Mouse (Mus musculus) stomach, embryonic 15.5 days (tissue): Measurements from ENCODE around the gene Slc4a10. TPM values are rescaled to one million over a fixed set of nuclear protein-coding genes. Genes with fewer than 3 reads are reported as not detected.

Source experiments
- ATAC-seq: fragments of 200-750 bp; cut with Nextera tagmentation; 2 replicates; pipeline ENCODE4 v1.8.0; 2017; ENCODE audit warnings: low read depth, moderate number of reproducible peaks, moderate TSS enrichment; ENCODE audit not compliant: insufficient read depth, low FRiP score
- H3K27ac ChIP-seq: fragments of 300-500 bp; sonication (generic); 2 replicates; pipeline ENCODE4 v1.5.1; 2015; ENCODE audit warnings: mild to moderate bottlenecking, inconsistent platforms
- H3K27me3 ChIP-seq: fragments of 300-500 bp; sonication (generic); replicated peaks from 2 replicates; pipeline ENCODE4 v1.6.1; 2015; ENCODE audit warnings: inconsistent platforms
- H3K36me3 ChIP-seq: fragments of 300-500 bp; sonication (generic); 2 replicates; pipeline ENCODE4 v1.6.1; 2015; ENCODE audit warnings: inconsistent platforms
- H3K4me1 ChIP-seq: fragments of 300-500 bp; sonication (generic); 2 replicates; pipeline ENCODE4 v1.6.1; 2015; ENCODE audit warnings: inconsistent platforms
- H3K4me2 ChIP-seq: fragments of 300-500 bp; sonication (generic); 2 replicates; pipeline ENCODE4 v1.6.1; 2015; ENCODE audit warnings: mild to moderate bottlenecking, inconsistent platforms
- H3K4me3 ChIP-seq: fragments of 300-500 bp; sonication (generic); replicated peaks from 2 replicates; pipeline ENCODE4 v1.5.1; 2015; ENCODE audit warnings: inconsistent platforms
- H3K9ac ChIP-seq: fragments of 300-500 bp; sonication (generic); 2 replicates; pipeline ENCODE4 v1.6.1; 2015; ENCODE audit warnings: inconsistent platforms
- H3K9me3 ChIP-seq: fragments of 300-500 bp; sonication (generic); 2 replicates; pipeline ENCODE4 v1.6.1; 2016; ENCODE audit warnings: inconsistent platforms
- WGBS: fragments of 180-500 bp; shearing (Covaris S2); methylation state at CpG from one replicate; pipeline ENCODE4 v1.1.7; 2015; 5-methylcytosine and 5-hydroxymethylcytosine counted together
- polyA plus RNA-seq: library from polyadenylated mRNA; unstranded; fragments of >200 nt; fragmentation: Nextera tagmentation; extraction: Ambion mirVana; gene quantifications from 2 replicates; pipeline ENCODE4 v1.2.1, GENCODE M21; 2015

Slc4a10 gene
- polyA plus RNA-seq, 1 experiment from 2014 or later: 0.39 TPM

DNA sequence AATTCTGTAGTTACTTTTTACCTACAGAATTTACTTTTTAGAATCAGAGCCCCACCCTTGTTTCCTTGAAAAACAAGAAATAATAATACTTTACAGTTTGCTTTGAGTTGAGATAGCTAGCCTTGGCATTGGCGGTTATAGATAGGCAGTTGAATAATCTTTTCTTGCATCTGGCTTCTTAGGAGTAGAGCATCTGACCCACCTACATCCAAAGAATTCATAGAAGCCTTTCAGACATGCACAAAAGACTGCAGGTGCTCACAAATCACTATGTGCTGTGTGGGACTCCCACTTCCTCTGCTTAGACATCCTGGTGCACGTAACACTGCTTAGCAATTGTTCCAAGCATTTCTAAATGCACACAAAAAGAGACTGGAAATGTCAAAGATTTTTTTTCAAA is 238.8 kb downstream of the Slc4a10 start:
- Histone ChIP-seq H3K4me3 (no peak overlapping the region), H3K27ac (no peak overlapping the region), H3K9me3 (no peaks in the 10 kb centered on the region), H3K4me2 (no peak overlapping the region), H3K4me1 (no peaks in the 10 kb centered on the region), H3K27me3 (no peaks in the 10 kb centered on the region), H3K9ac (no peak overlapping the region), H3K36me3 (no peaks in the 10 kb centered on the region)
- WGBS: 71% methylated on average over 2 of the region's 2 CpGs
- no peak for ATAC-seq

DNA sequence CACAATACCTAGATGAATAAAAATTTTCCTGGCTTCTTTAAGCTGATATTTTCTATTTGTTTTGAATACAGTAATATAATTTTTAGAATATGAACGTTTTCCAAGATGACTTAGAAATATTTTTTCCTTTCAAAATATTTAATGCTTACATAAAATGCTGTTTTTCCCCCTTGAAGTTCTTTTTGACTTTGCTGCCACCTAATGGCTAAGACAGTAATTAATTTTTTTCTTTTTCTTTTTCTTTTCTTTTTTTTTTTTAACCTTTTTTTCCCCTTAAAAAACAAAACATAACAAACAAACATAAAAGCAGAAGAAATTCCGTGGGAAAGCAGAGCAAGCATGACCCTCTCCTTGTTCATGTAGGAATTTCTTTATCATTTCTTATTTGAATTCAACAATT is 239.6 kb downstream of the Slc4a10 start:
- Histone ChIP-seq H3K9ac (no peak overlapping the region), H3K4me1 (no peaks in the 10 kb centered on the region), H3K9me3 (no peaks in the 10 kb centered on the region), H3K4me2 (no peak overlapping the region), H3K36me3 (no peaks in the 10 kb centered on the region), H3K4me3 (no peak overlapping the region), H3K27me3 (no peaks in the 10 kb centered on the region), H3K27ac (no peak overlapping the region)
- ATAC-seq: no peak
- WGBS: 0% methylated on average over 2 of the region's 2 CpGs

DNA sequence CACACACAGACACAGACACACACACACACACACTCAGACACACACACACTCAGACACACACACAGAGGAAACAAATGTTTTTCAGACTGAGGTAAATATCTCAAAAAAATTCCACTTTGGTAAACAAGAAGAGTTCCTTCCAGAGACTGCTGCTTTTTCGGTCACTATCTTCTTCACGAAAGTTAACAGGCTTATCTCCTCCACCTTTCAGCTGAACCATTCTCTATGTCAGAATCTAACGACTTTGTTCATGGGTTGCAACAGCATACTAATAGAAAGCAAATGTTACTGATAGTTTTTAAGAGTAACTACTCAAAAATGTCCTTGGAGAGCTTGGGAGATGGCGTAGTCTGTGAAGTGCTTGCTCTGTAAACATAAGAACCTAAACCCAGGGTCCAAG is 241.3 kb downstream of the Slc4a10 start:
- no peak overlapping the region for H3K4me2 ChIP-seq
- no peak overlapping the region for H3K27ac ChIP-seq
- no peak for ATAC-seq
- no peaks in the 10 kb centered on the region for H3K4me1 ChIP-seq
- H3K9ac ChIP-seq: no peak overlapping the region
- H3K9me3 ChIP-seq: no peaks in the 10 kb centered on the region
- H3K4me3 ChIP-seq: no peak overlapping the region
- WGBS: 58% methylated on average over 4 of the region's 4 CpGs
- no peaks in the 10 kb centered on the region for H3K27me3 ChIP-seq
- H3K36me3 ChIP-seq: no peaks in the 10 kb centered on the region

DNA sequence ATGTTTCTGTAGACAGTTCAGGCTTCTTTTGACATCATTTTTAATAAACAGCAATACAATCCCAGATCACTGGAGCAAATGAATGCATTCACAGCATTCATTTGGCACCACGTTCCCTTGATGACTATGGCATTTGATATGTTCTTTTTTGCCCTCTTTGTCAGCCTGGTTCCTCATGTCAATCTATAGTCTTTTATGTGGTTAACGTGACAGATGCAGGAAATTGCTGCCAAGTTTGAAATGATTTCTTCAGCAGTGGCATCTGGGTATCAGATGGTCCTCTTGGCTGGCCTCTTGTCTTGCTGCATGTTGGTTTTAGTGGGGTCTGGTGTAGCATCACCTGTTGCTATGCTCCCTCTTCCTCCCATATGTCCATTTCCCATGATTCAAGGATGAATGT is 247.6 kb downstream of the Slc4a10 start:
- Histone ChIP-seq H3K27me3 (no peaks in the 10 kb centered on the region), H3K36me3 (no peaks in the 10 kb centered on the region), H3K4me2 (no peak overlapping the region), H3K4me1 (no peaks in the 10 kb centered on the region), H3K9me3 (no peaks in the 10 kb centered on the region), H3K27ac (no peak overlapping the region), H3K9ac (no peak overlapping the region), H3K4me3 (no peak overlapping the region)
- 54% methylated on average over 2 of the region's 2 CpGs for WGBS
- ATAC-seq: no peak

DNA sequence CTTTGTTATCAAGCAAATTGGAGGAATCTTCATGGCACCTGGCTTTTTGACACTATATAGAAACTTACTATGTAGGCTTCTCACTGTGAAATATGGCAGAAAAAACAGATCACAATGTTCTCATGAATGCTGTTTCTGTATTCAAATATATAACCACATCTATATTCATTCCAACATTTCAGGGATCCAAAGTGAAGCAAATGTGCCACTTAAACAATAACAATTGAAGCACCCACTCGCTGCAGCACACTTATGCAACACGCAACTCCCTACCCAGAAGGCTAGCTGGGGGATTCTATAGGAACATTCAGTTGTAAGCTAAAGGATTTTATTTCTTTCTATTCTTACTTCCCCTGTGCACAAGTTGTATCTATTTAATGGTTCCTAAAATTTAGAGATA is 255.5 kb downstream of the Slc4a10 start:
- 93% methylated on average over 2 of the region's 2 CpGs for WGBS
- ATAC-seq: no peak

DNA sequence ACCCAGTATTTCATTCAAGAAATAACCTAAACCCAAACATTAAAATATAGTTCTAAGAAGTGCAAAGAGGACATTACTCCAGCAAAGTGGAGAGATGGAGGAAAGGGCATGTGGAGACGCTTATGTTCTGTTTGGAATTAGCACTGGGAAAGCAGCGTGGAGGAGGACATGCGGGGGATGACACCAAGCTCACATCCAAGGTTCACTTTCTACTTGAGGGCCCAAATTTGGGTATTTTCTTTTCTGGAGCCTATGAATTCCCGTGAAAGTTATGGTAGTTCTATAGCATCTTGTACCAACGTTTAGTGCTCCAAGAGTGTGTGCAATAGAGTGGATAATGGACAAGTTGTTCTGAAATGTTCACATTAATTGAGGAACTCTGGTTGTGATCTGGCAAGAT is 260.7 kb downstream of the Slc4a10 start:
- H3K4me3 ChIP-seq: no peak overlapping the region
- H3K4me2 ChIP-seq: no peak overlapping the region
- no peaks in the 10 kb centered on the region for H3K27me3 ChIP-seq
- no peaks in the 10 kb centered on the region for H3K9me3 ChIP-seq
- WGBS: 81% methylated on average over 5 of the region's 5 CpGs
- H3K27ac ChIP-seq: no peak overlapping the region
- H3K9ac ChIP-seq: no peak overlapping the region
- no peaks in the 10 kb centered on the region for H3K4me1 ChIP-seq
- H3K36me3 ChIP-seq: no peaks in the 10 kb centered on the region
- ATAC-seq: no peak

More for the DNA sequence above, 255.5 kb downstream of the Slc4a10 start:
- Histone ChIP-seq H3K4me2 (no peak overlapping the region), H3K9me3 (no peaks in the 10 kb centered on the region), H3K27ac (no peak overlapping the region), H3K4me3 (no peak overlapping the region), H3K36me3 (no peaks in the 10 kb centered on the region), H3K4me1 (no peaks in the 10 kb centered on the region), H3K27me3 (no peaks in the 10 kb centered on the region), H3K9ac (no peak overlapping the region)

DNA sequence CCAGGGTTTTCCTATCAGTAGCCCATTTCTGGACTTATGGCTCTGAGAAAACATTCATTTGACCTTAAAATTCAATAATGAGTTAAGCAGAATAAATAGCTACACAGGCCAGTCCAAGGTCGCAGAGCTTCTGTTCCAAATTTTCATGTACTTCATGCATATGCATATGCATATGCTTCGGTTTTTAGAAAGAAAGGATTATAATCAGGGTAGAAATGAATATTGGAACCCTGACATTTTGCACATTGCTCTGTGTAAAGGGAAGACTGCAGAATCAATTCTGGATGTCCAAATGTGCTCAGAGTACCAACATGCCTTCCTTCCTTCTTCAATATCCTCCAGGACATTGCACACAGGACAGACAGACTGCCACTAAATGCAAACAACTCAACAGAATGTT is 261.2 kb downstream of the Slc4a10 start:
- Histone ChIP-seq H3K36me3 (no peaks in the 10 kb centered on the region), H3K9me3 (no peaks in the 10 kb centered on the region), H3K4me3 (no peak overlapping the region), H3K27me3 (no peaks in the 10 kb centered on the region), H3K9ac (no peak overlapping the region), H3K4me2 (no peak overlapping the region), H3K4me1 (no peaks in the 10 kb centered on the region), H3K27ac (no peak overlapping the region)
- ATAC-seq: no peak
- WGBS: 76% methylated on average over 2 of the region's 2 CpGs

DNA sequence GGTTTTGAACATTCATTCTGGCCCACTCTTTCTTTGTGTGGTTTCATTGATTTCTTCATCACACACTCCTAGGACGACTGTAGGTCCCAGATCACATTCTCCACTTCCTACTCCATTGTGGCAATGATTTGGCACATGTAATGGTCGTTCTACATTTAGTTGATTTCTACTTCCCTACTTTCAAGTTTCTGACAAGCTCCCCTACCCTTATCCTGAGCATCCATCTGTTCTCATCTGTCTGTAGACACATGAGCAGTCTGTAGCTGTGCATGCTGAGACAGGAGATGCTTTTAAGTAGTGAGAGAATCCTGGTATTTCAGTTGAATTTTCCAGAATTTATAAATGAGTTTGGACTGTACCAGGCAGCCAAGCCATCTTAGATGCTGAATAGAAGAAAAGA is 270.7 kb downstream of the Slc4a10 start:
- Histone ChIP-seq H3K9me3 (no peaks in the 10 kb centered on the region), H3K4me3 (no peak overlapping the region), H3K4me2 (no peak overlapping the region), H3K4me1 (no peaks in the 10 kb centered on the region), H3K36me3 (no peaks in the 10 kb centered on the region), H3K27ac (no peak overlapping the region), H3K27me3 (no peaks in the 10 kb centered on the region), H3K9ac (no peak overlapping the region)
- WGBS: 60% methylated on average over 2 of the region's 2 CpGs
- no peak for ATAC-seq

DNA sequence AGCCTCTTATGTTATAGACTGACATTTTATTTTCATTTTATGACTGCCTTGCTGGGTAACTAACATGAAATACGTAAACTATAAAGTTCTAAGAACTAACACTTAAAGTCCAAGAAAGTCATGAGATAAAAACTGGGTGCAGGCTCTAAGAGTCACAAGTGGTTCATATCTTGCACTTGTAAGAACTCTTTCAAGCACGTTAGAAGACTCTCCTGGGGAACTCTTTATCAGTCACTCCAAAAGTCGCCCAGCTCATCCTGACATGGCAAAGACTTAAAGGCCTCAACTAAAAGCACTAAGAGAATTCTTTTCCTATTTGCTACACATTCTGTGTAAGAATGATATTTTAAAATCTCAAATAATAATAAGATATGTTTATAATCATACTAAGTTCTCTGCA is 273.2 kb downstream of the Slc4a10 start:
- H3K27me3 ChIP-seq: no peaks in the 10 kb centered on the region
- no peak overlapping the region for H3K4me3 ChIP-seq
- H3K36me3 ChIP-seq: no peaks in the 10 kb centered on the region
- no peak for ATAC-seq
- H3K9me3 ChIP-seq: no peaks in the 10 kb centered on the region
- no peak overlapping the region for H3K9ac ChIP-seq
- no peak overlapping the region for H3K4me2 ChIP-seq
- no peaks in the 10 kb centered on the region for H3K4me1 ChIP-seq
- 81% methylated on average over 3 of the region's 3 CpGs for WGBS
- no peak overlapping the region for H3K27ac ChIP-seq

DNA sequence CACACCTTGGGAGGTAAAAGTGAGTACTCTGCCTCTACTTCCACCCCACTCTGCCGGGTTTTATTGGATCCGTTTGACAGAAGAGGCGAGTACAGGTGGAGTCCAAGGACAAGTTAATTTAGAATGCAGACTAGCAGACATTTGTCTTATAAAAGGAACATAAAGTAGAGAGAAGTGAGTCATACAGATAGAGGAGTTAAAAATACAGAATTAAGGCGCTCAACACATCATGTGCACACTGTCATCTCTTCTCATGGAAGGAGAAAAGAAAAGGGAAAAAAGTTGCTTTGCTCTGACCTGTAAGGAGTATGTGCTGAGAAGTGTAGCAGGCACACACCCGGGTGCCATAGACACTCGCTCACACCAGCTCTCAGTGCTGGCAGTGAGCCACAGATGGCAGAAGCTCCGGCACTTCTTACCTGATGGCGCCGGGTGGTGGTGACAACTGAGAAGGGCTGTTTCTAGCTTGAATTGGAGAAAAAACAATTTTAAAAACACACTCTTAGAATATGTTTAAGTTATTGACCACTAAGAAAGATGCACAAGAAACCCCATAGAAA is 276.9 kb downstream of the Slc4a10 start:
- Histone ChIP-seq H3K9ac (no peak overlapping the region), H3K27ac (no peak overlapping the region), H3K4me2 (no peak overlapping the region), H3K36me3 (no peaks in the 10 kb centered on the region), H3K9me3 (no peaks in the 10 kb centered on the region), H3K4me1 (no peaks in the 10 kb centered on the region), H3K4me3 (no peak overlapping the region), H3K27me3 (no peaks in the 10 kb centered on the region)
- WGBS: 85% methylated on average over 9 of the region's 9 CpGs
- ATAC-seq: no peak

DNA sequence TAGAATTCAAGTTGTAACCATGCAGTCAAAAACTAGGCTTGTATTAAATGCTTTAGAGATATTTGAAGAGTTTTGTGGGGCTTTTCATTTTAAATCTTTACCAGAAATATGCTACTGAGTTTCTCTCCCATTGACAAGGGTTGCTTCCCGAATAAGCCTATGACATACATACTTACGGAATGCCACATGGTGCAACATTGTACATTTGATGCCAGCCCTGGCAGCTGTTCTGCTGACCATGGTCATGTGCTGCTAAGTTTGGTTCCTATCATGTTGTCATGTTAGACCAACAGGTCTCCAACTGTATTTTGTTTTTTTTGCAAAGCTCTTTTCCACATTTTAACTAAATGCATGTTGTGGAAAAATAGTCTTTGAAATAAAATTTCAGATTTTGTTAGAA is 279.1 kb downstream of the Slc4a10 start:
- Histone ChIP-seq H3K36me3 (no peaks in the 10 kb centered on the region), H3K9ac (no peak overlapping the region), H3K4me2 (no peak overlapping the region), H3K9me3 (no peaks in the 10 kb centered on the region), H3K4me1 (no peaks in the 10 kb centered on the region), H3K27me3 (no peaks in the 10 kb centered on the region), H3K4me3 (no peak overlapping the region), H3K27ac (no peak overlapping the region)
- no peak for ATAC-seq
- WGBS: 85% methylated on average over 2 of the region's 2 CpGs

DNA sequence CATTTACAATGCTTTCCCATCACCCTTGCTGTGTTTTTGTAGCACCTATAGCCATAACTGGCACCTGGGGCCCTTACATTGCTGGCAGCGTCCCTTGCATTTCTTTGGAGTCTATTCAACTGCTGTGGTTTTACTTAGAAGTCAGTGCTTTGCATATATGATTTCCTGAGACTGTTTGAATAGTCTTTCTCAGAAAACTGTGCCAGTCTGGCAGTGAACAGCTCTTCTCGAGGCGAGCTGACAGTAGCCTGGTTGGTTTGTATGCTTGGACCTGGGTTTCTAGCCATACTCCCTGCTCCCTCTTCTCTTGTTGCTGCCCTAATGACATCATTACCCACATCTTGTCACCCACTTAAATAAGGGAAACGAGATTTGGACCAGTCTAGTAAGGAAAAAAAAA is 285.7 kb downstream of the Slc4a10 start:
- Histone ChIP-seq H3K4me3 (no peak overlapping the region), H3K4me1 (no peaks in the 10 kb centered on the region), H3K9me3 (no peaks in the 10 kb centered on the region), H3K27ac (no peak overlapping the region), H3K36me3 (no peaks in the 10 kb centered on the region), H3K27me3 (no peaks in the 10 kb centered on the region), H3K9ac (no peak overlapping the region), H3K4me2 (no peak overlapping the region)
- 63% methylated on average over 4 of the region's 4 CpGs for WGBS
- no peak for ATAC-seq

DNA sequence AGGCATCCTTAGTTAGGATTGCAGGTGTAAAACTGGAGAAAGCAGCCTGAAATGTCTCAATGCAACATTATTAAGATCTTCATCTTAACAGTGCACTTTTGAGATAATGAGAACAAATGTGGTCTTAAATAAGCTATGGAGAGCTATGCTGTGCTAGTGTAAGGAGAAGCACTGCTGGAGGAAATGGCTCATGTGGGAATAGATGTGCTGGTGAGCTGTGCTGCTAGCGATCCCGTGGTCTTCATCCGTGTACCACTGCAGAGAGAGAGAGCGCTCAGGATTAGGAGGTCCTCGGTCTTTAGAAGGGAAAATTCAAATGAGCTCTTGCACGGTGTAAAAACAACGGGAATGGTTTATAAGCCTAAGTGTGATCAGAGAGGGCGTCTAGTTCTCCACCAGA is 286.2 kb downstream of the Slc4a10 start:
- no peak overlapping the region for H3K4me3 ChIP-seq
- no peak overlapping the region for H3K27ac ChIP-seq
- ATAC-seq: no peak
- no peaks in the 10 kb centered on the region for H3K9me3 ChIP-seq
- no peaks in the 10 kb centered on the region for H3K4me1 ChIP-seq
- H3K4me2 ChIP-seq: no peak overlapping the region
- H3K27me3 ChIP-seq: no peaks in the 10 kb centered on the region
- no peak overlapping the region for H3K9ac ChIP-seq
- 81% methylated on average over 8 of the region's 8 CpGs for WGBS
- no peaks in the 10 kb centered on the region for H3K36me3 ChIP-seq
